Comparison of ENCODE assay signal across 9 mouse cellular contexts in genomic region chr1:132116606-132117005, GRCm38 (mm10). TPM values are rescaled to one million over a fixed set of nuclear protein-coding genes. Genes with fewer than 3 reads are reported as not detected.
A peak's percentile ranks its signal among the peaks of the same experiment; 100 is the strongest.
DNase-seq lines count a peak whose midpoint lies in the region; ATAC-seq and TF ChIP-seq lines count a peak whose summit lies in the region.
"Had no signal": no experiment of that assay in that cellular context is flagged by ENCODE, and none has a peak within 500 bp of the region (broad histone marks: within the 10 kb centered on the region; RNA-seq: fewer than 3 reads in every experiment).

No protein-coding gene starts in this region.

- H3K27me3 ChIP-seq in heart, embryonic 14.5 days (ENCODE audit: control insufficient read depth, insufficient read depth, low read length) = no peaks in the 10 kb centered on the region
- H3K27me3 ChIP-seq in limb, embryonic 14.5 days (ENCODE audit: control insufficient read depth, insufficient read depth, low read length) = no peaks in the 10 kb centered on the region

- no peak overlapping the region for H3K27ac ChIP-seq in heart, embryonic 14.5 days (replicated peaks in 1 of 2; ENCODE audit: control insufficient read depth in 1 of 2, insufficient read depth in 1 of 2, low read depth in 2 of 2, low read length in 2 of 2)
- no peak overlapping the region for H3K27ac ChIP-seq in limb, embryonic 14.5 days (replicated peaks; ENCODE audit: low read depth, low read length)
- H3K27ac ChIP-seq: macrophage had no signal

- H3K4me1 ChIP-seq in heart, embryonic 14.5 days (ENCODE audit: control insufficient read depth in 2 of 2, insufficient read depth in 2 of 2, low read length in 2 of 2) = peaks cover 3 to 8% of the 10 kb centered on the region in 2 experiments; a peak in 1 of 4 replicates
- no peaks in the 10 kb centered on the region for H3K4me1 ChIP-seq in limb, embryonic 14.5 days (ENCODE audit: control insufficient read depth, insufficient read depth, low read length)

- ATAC-seq in heart, embryonic 14.5 days (ENCODE audit: insufficient number of reproducible peaks, insufficient read depth, low FRiP score, low read depth) = no peak
- no peak for ATAC-seq in limb, embryonic 14.5 days (ENCODE audit: low FRiP score, low read depth)

- DNase-seq in layer of hippocampus, adult 11-12 months (ENCODE audit: low spot score) = peak; percentile 75
- DNase-seq in layer of hippocampus, adult 9-11 months = no peak
- peak; percentile 79 for DNase-seq in adrenal gland, postnatal 25 days
- peak; percentile 66 for DNase-seq in embryo, embryonic 9.5 days (ENCODE audit: extremely low spot score)
- peak; percentile 30 for DNase-seq in limb, embryonic 14.5 days (ENCODE audit: low spot score)
- DNase-seq in ovary, postnatal 14 days (ENCODE audit: low spot score) = peak; percentile 57
- peak; percentile 86 for DNase-seq in thymus, postnatal 14 days

- 22% methylated on average over 18 of the region's 18 CpGs for WGBS in heart, embryonic 14.5 days
- 39% methylated on average over 18 of the region's 18 CpGs for WGBS in limb, embryonic 14.5 days

- H3K9me3 ChIP-seq in heart, embryonic 14.5 days (ENCODE audit: control insufficient read depth, low read length) = no peaks in the 10 kb centered on the region
- no peaks in the 10 kb centered on the region for H3K9me3 ChIP-seq in limb, embryonic 14.5 days (ENCODE audit: control insufficient read depth, low read length)

- H3K9ac ChIP-seq in heart, embryonic 14.5 days (ENCODE audit: low read length) = no peak overlapping the region
- no peak overlapping the region for H3K9ac ChIP-seq in limb, embryonic 14.5 days (ENCODE audit: low read depth, low read length, severe bottlenecking)

- TF ChIP-seq POLR2A in limb, embryonic 14.5 days (IDR thresholded peaks at IDR 0.05; ENCODE audit: borderline replicate concordance, extremely low read depth, insufficient read depth, insufficient read length) = no peak

- H3K4me3 ChIP-seq in heart, embryonic 14.5 days (ENCODE audit: control insufficient read depth in 1 of 2, insufficient read depth in 1 of 2, low read depth in 1 of 2, low read length in 2 of 2) = no peak overlapping the region
- H3K4me3 ChIP-seq in limb, embryonic 14.5 days (replicated peaks; ENCODE audit: low read length) = no peak overlapping the region

- H3K4me2 ChIP-seq in heart, embryonic 14.5 days (ENCODE audit: low read length) = 0 out of 2 replicates have a peak overlapping the region, but pooled peaks have one; percentile 25
- no peak overlapping the region for H3K4me2 ChIP-seq in limb, embryonic 14.5 days (replicated peaks; ENCODE audit: low read depth, low read length, severe bottlenecking)

- no peaks in the 10 kb centered on the region; the same call in 1 of the 2 replicates for H3K36me3 ChIP-seq in heart, embryonic 14.5 days (ENCODE audit: control insufficient read depth, insufficient read depth, low read length)
- no peaks in the 10 kb centered on the region for H3K36me3 ChIP-seq in limb, embryonic 14.5 days (ENCODE audit: control insufficient read depth, insufficient read depth, low read length)

RNA-seq across cellular contexts. Expression of gene Cdk18, which starts 22.9 kb away (rescaled TPM):
- total RNA-seq in adrenal gland, postnatal 25 days (2021) = 16.5 and 18.0 TPM in 2 replicates
- polyA plus RNA-seq in heart, embryonic 14.5 days (2014; fragmentation: Nextera tagmentation; extraction: Ambion mirVana) = 2.7 and 2.9 TPM in 2 replicates
- 8.5 and 9.2 TPM in 2 replicates for polyA plus RNA-seq in limb, embryonic 14.5 days (2012; rRNA removed)
- 2.5 and 3.7 TPM in 2 replicates for polyA plus RNA-seq in limb, embryonic 14.5 days (2014; fragmentation: Nextera tagmentation; extraction: Ambion mirVana)

RNA-seq across cellular contexts. Expression of gene Mfsd4a, which starts 48.7 kb away (rescaled TPM):
- 29.5 and 29.9 TPM in 2 replicates for total RNA-seq in adrenal gland, postnatal 25 days (2021)
- polyA plus RNA-seq in heart, embryonic 14.5 days (2014; fragmentation: Nextera tagmentation; extraction: Ambion mirVana) = 12.6 and 13.3 TPM in 2 replicates
- 1.1 and 1.3 TPM in 2 replicates for polyA plus RNA-seq in limb, embryonic 14.5 days (2012; rRNA removed)
- polyA plus RNA-seq in limb, embryonic 14.5 days (2014; fragmentation: Nextera tagmentation; extraction: Ambion mirVana) = 12.3 and 15.3 TPM in 2 replicates
